Mouse (Mus musculus): ENCODE data around the gene Hnrnpul2.
A peak's percentile ranks its signal among the peaks of the same experiment; 100 is the strongest.

Hnrnpul2 gene

GRCm38 (mm10) chr19:8819596-8820423 lies at the start of gene Hnrnpul2:
Gene Hnrnpul2 (plus strand): TSS chr19:8820010.
- DNase-seq (ENCODE audit: low spot score) = peak; percentile 99

- DNase-seq (ENCODE audit: low spot score) = peak; percentile 82
Observed at GRCm38 (mm10) chr19:8770567-8771270, 49.1 kb upstream of the Hnrnpul2 start, which contains the start of gene Tmem223. Gene Tmem223 (plus strand): TSS chr19:8770996.

DNA sequence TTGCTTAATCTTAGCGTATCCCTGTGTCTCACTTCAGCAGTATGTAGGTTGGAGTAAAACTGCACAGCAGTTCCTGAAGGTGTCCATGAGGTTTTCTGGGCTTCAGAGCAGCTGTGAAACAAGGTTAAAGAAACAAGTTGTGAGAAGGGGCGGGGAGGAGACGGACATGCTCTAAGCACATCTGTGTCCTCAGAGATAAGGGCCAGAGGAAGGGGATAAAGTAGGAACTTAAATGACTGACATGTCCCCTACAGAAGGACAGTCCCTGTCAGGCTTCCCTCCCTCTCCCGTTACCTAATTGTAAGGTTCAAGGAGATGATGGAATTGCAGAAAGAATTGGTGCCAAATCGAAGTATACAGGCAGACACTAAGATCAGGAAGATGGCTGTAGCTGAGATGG lies 46.8 kb upstream of the Hnrnpul2 start:
- DNase-seq (ENCODE audit: low spot score) = no peak

GRCm38 (mm10) chr19:8773409-8773808 lies 46.4 kb upstream of the Hnrnpul2 start:
- no peak for DNase-seq (ENCODE audit: low spot score)

DNA sequence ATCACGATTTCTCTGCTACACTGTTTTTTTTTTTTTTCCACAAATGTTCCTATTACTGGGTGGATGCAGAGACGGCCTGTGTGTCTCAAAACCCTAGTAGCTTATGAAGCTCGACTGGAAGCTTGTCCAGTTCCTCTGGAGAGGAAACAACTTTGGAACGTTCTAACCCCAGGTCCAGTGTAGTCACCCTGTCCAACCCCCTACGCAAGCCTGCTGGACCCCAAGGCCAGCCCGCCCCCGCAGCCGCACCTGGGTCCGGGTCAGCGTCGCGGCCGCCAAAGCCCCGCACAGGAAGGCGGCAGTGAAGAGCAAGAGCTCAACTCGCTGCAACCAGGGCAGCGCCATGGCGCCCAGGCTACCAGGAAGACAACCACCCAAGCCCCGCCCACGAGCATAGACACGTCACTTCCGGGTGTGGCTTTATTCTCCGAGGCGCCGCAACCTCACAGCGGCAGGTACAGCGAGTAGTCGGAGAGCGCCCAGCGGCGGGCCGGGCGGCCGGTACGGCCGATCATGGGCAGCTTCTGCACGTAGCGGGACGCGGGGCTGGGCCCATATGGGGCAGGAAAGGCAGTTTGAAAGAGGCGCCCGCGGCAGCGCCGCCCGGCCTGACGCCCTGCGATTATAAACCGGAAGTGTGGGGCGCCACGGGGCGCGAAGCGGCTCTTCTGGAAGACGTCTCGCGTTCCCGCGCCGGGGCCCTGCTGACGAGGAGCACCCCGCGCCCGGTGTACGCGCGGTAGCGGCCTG lies 45.5 kb upstream of the Hnrnpul2 start, which contains the start of gene Tmem179b:
Gene Tmem179b (minus strand): TSS at position 382 of the 750 bp plus-strand sequence.
- peak; percentile 98 for DNase-seq (ENCODE audit: low spot score)

DNA sequence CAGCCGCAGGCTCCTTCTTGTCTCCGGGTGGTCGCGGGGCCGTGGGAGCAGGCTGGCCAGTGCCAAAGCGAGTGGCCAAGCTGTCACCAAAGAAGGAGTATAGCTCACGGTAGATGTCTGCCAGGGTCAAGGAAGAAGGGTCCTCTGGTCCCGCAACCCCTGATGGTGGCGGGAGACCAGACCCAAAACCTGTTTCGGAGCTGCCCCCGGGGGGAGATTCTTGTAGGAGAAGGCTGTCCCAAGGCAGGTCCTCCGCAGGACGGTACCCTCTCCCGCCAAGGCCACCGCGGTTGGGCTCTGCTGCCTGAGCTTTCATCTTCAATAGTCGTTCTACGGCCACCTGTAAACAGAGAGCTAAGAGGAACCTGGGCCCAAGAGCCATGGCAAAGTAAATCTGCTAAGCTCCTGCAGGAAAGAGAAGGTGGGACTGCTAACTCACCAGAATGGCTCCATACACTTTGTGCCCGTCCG lies 44.8 kb upstream of the Hnrnpul2 start:
- no peak for DNase-seq (ENCODE audit: low spot score)

DNA sequence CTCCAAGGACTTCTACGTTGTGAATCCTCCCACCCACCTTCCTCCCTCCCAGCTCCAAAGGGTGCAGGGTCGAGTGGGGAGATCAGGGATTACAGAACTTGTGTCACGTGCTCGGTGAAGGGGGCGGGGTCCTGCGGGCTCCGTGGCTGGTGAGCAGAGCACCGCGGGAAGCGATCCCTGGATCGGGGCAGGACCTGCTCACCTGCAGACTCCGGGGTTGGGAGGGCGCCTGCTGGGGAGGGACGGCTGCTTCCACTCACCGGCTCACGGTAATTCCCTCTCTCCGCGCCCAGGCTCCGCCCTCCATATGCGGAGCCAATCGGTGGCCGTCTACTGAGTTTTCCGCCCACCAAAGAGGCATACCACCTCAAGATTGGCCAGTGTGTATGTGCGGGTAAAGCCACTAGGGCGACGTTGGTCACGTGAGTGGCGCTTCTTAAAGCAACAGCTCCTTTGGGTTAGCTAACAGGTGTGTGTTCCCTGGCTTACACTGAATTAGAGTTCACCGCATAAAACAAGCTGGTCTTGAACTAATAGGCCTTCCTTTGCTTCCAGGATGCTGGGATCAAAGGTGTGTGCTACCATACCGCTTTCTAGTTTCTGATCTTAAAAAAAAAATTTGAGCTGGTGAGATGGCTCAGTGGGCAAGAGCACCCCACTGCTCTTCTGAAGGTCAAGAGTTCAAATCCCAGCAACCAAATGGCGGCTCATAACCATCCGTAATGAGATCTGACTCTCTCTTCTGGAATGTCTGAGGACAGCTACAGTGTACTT lies 33.6 kb upstream of the Hnrnpul2 start, which contains the start of gene Taf6l:
Gene Taf6l (minus strand): TSS at position 410 of the 774 bp plus-strand sequence.
- DNase-seq (ENCODE audit: low spot score) = peak; percentile 95

DNA sequence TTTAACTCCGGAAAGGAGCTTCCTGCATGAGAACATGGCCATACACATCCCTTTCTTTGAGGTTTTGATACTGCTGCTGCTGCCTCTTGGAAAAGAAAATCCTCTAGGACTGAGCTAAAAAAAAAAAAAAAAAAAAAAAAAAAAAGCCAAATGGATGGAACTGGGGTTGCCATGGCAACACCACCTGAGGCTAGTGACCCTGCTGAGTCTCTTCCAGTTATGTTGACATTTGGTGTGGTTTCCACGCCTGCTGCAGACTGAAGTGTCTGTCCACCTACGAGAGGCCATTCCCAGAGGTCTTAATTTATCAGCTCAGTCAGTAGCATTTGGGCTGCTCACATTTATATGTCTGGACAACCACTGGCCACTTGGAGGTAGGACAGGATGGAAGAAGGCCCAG lies 31.3 kb upstream of the Hnrnpul2 start:
- DNase-seq (ENCODE audit: low spot score) = no peak

- no peak for DNase-seq (ENCODE audit: low spot score)
Observed at GRCm38 (mm10) chr19:8789171-8789570, 30.6 kb upstream of the Hnrnpul2 start.

DNA sequence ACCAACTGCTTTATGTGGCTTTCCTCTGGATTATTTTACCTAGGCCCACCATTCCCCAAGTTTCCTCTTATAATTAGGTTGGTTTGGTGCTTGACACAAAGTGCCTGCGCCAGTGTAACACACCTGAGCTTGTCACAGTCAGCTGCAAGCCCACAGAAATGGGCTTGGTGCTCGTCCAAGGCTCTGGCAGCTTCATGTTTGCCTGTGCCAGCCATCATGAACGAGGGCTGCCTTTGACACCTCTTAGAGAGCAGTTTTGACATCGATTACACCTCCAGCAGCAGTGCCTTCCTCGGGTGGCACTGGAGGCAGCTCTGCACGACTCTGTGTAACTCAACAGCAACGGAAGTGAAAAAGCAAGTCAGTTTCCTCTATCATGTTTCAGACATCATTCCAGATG lies 29.6 kb upstream of the Hnrnpul2 start:
- no peak for DNase-seq (ENCODE audit: low spot score)

DNA sequence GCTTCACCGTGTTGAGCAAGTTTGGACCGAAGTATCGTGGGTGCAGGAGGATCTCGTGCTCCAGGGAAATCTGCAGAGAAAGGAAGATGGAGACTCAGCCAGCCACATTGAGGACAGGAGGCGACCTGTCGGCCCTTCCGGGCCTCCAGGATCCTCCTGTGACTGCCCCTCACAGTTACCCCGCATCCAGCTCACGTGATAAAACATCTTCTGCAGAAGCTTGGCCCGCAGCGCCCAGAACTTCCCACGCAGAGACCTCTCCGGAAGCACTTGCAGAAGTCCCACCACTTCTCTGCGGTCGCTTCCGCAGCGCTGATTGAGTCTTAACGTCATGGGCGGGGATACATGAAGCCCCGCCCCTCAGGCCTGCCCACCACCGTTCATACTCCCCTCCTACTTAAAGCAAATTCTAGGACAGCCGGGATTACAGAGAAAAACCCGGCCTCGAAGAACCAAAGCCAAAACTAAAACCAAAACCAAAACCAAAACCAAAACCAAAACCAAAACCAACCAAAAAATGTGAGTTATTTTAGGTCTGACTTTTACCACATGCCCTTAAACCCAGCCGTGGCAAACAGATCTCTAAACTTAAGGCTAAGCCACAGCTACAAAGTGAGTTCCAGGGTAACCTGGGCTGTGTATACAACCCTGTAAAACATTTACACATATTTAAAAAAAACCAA lies 21.4 kb upstream of the Hnrnpul2 start, which contains the start of gene Polr2g:
Gene Polr2g (minus strand): TSS at position 314 of the 683 bp plus-strand sequence.
- DNase-seq (ENCODE audit: low spot score) = peak; percentile 91

DNA sequence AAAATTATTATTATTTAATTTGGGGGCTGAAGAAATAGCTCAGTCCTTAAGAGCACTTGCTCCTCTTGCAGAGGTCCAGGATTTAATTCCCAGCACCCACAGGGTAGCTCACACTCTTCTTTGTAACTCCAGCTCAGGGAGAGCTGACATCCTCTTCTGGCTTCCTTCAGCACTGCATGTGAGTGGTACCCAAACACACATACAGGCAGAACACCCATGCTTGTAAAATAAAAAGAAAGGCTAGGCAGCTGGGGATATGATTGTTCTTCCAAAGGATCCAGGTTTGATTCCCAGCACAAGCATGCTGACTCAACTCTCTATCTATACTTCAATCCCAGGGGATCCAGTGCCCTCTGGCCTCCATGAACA lies 20.9 kb upstream of the Hnrnpul2 start:
- DNase-seq (ENCODE audit: low spot score) = no peak

DNA sequence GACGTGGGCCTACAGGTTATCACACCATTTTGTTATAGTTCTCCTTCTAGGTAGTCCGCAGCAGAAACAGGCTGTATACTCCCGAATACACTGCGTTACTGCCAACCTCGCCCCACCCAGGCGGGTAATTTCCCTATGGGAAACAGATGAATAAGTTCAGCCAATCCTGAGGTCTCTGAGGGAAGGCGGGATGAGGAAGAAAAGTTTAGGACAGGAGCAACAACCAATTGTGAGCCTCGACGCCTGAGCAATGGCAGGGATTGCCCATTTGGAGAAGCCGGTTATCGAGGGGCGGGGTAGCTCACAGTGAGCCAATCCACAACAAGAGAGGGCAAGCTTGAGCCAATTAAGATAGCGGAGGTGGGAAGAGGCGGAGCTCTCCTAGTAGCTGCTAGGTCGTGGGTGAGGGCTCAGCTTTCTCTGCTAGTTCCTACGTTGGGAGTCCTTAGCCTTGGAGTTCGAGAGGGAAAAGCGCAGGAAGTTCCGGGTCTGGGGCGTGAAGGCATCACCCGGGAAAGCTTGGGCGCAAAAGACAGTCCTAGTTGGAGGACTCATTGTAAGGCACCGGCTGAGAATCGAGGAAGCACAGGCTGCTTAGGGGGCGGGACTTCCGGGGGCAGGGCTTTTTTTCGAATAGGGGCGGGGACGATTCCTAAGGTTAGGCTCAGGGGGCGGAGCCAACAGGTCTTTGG lies 17.5 kb upstream of the Hnrnpul2 start, which contains the start of gene Zbtb3:
Gene Zbtb3 (plus strand): TSS at position 426 of the 692 bp plus-strand sequence.
- peak; percentile 98 for DNase-seq (ENCODE audit: low spot score)

DNA sequence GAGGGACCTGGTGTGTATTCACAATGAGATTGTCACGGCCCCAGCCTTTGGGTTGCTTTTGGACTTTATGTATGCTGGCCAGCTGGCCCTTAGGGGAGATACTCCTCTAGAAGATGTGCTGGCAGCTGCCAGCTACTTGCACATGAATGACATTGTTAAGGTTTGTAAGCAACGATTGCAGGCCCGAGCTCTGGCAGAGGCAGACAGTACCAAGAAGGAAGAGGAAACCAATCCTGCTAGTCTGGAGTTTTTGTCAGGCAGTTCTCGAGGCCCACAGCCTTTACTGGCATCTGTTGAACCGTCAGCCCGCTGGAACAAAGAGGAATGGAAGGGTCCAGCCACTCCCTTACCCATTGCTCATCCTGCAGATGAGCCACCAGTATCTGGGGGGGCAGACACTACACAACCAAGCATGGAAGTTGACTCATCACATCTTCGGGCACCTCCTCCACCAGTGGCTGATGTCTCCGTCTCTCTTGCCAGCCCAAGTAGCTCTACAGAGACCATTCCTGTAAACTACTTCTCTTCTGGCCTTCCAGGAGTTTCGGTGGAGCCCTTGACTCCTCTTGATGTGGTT lies 16.5 kb upstream of the Hnrnpul2 start:
- DNase-seq (ENCODE audit: low spot score) = no peak

DNA sequence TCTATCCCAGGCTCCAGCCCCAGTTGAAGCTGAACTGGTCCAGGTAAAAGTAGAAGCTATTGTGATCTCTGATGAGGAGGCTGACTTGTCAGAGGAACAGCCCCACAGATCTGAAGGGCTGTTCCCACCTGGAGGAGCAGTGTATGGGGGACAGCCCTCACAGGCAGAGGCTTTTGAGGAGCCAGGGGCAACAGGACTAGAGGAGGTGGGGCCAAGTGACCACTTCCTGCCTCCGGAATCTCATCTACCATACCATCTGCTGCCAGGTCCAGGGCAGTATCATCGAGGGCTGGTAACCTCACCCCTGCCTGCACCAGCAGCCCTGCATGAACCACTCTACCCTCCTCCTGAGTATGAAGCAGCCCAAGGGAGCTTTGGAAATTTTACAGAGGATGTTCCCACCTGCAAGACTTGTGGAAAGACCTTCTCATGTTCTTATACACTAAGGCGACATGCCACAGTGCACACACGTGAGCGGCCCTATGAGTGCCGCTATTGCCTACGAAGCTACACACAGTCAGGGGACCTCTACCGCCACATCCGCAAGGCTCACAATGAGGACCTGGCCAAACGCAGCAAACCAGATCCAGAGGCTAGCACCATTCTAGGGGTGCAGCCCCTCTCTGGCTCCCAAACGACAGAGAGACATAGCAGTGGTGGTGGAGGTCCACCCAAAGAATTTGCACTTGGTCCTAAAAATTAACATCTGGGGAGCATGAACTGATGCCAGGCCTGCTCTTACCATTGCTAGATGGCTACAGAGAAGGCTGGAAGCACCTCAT lies 15.7 kb upstream of the Hnrnpul2 start:
- no peak for DNase-seq (ENCODE audit: low spot score)

DNA sequence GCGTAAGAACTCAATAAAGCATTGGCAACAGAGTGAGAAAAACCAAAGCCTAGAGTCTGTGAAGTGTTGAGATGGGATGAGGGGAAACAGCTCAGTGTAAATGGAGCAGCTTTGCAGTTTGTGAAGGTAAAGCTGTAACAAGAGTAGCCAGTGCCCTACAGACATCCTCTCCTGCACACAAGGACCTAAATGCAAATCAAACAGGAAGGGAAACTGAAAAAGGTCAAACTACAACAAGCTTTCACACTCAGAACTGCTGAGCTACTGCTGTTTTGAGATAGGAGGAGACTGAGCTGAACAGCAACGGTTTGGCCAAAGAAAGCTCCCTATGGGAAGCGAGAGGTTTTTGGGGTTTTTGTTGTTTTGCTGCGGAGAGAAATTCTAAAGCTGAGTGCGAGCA lies 13.0 kb upstream of the Hnrnpul2 start:
- no peak for DNase-seq (ENCODE audit: low spot score)

GRCm38 (mm10) chr19:8815812-8816211 lies 4.0 kb upstream of the Hnrnpul2 start:
- no peak for DNase-seq (ENCODE audit: low spot score)

DNA sequence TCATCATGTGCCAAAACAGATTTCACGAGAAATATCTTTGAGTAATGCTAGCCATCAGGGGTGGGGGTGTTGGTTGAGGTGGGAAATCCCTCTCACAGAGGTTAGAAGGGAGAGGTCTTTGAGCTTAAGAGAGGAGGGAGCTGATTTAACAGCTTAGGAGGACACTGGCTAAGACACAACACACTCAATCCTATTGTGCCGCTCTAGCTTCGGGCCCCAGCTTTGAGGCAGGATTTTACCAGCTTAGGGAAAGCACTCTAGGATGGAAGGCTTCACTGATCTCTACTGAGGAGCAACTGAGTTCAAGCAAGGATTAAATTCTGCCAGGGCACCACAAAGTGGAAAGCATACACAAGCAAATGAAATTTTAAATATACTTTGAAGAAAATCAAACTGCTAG lies 2.8 kb upstream of the Hnrnpul2 start:
- no peak for DNase-seq (ENCODE audit: low spot score)

GRCm38 (mm10) chr19:8818301-8818798 lies 1.5 kb upstream of the Hnrnpul2 start:
- DNase-seq (ENCODE audit: low spot score) = no peak

Data from yolk sac, embryonic 10.5 days (tissue).